Mouse (Mus musculus) right cerebral cortex, postnatal 36 days (tissue): Measurements from ENCODE around the gene Ppp1r27.

ENCODE experiments used
- DNase-seq, 2 experiments: peaks; one replicate each; pipeline ENCODE4 v3.0.0; 2022; ENCODE audit warnings: low spot score in 2 of 2, mixed read lengths in 1 of 2

Ppp1r27 gene

DNA sequence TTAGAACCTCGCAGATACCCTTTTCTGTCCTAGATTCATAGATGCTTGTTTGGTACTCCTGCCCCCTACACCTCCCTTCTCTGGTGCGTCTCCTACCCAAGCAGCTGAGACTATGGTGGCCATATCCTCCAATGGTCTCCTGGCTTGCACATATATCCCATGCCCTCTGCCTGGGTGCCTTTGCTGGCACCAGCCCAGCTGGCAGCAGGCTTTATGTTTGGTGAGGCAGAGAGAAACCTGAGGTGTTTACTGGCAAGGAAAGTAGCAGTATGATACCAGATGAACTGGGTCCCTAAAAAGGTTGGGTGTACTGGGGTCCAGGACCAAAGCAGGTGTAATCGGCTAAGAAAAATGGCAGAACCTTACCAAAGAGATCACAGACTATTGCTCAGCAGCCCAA, 5.0 kb downstream of the Ppp1r27 start:
- DNase-seq, result no peak

DNA sequence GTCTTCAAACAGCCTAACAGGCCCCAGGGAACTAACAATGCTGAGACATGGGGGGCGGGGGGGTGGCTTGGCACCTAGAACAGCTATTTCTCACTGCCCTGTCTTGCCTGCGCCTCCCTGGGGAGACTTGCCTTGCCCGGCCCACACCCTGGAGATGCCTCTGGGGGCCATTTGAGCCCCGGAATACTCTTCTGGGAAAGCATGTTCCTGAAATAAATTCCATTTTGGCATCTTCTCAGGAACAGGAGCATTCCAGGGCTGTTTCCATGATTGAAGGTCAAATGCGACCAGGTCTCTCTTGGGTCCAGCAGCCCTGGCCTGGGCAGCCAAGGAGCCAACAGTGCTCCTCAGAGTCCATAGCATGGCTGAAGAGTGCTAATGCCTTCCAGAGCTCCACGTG, 8.6 kb downstream of the Ppp1r27 start:
- DNase-seq, result no peak

DNA sequence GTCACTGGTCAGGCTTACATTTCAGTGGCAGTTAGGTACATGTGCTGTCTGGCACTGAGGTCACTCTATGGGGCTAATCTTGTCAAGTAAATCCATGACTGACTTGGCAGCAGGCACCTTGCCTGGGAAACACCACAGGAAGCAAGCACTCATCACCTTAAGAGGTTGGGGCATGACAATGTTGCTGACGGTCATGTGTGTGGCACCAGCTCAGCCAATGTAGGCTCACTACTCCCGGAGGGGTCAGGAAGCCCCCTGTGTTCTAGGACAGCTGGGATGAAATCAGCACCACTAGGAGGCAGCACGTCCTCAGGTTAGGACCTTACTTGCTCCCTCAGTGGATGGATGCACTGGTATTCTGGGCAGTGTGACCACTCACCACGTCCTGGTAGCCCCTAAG, 9.0 kb downstream of the Ppp1r27 start:
- DNase-seq, result no peak

DNA sequence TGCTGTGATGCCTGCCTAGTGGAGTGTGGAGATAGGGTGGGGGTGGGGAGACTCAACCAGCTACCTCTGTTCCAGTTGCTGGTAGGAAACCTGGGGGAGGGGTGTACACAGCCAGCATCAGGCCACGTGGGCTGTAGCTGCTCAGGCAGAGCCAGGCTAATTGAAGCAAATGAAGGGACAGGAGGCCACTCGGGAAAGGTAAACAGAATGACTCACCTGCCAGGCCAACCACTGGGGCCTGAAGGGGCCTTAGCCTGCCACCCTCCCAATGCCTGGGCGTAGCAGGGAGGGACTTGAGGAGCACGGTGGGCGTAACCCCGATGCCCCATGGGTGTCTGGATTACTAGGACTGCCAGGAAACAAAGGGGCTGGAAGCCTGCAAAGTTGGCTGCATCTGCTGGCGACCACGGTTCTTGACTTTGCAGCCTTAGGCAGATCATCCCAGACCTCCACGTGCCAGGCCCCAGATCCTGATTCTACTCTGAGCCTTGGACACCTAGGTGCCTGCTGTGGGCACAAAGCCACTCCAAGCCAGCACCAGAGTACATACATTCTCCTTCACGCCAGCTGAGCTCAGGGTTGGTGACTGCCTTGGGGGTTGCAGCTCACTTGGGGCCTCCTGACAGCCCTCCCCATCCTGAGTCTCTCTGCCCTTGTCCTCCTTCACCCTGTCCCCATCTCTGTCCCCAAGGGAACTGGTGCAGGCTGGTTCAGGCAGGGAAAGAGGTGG, 11.5 kb downstream of the Ppp1r27 start:
- no peak for DNase-seq

DNA sequence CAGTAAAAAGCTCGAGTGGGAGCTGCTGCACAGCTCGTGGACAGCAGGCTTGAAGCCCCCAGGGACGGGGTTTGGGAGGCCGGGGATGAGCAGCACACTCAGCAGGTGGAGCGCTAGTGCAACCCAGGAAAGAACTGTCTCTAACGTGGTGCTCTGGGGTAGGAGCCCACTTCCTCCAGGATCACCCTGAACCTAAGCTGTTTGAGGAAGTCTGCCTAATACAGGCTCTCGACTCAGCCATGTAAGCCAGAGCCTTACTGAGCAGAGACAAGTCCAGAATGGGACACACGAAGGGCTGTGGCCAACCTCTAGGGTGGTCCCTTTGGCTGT, 12.0 kb downstream of the Ppp1r27 start:
- no peak for DNase-seq

DNA sequence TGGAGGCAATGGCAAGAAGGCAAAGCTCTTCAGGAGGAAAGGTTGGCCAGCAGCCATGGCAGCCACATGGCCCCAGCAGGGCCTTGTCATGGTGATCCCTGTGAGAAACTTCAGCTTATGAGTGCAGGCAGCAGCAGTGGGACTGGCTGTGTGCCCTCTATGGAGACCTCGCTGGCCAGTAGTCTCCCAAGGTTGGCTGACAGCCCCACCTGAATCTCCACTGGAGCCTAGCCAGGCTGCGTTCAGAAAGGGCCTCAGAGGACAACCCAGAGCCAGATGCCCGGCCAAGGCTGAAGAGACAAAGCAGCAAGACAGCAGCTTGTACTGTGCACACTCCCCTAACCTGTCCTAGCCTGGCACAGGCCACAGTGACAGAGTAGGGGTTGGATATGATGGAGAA, 12.4 kb downstream of the Ppp1r27 start:
- DNase-seq, result no peak

DNA sequence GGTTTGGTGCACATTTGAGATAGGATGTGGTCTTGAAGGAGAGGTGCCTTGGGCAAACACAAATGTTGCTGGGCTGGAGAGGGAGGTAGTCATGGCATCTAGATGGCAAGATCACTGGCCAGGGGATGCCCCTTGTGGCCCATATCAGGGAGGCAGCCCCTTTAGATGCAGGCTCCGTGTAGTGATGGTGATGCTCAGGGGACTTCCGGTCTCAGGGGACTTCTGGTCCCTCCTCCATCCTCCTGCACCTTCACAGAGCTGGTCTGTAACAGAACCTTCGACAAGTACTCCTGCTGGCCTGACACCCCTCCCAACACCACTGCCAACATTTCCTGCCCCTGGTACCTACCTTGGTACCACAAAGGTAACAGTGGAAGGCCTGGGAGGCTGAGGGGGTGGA, 15.1 kb downstream of the Ppp1r27 start:
- DNase-seq, result no peak

DNA sequence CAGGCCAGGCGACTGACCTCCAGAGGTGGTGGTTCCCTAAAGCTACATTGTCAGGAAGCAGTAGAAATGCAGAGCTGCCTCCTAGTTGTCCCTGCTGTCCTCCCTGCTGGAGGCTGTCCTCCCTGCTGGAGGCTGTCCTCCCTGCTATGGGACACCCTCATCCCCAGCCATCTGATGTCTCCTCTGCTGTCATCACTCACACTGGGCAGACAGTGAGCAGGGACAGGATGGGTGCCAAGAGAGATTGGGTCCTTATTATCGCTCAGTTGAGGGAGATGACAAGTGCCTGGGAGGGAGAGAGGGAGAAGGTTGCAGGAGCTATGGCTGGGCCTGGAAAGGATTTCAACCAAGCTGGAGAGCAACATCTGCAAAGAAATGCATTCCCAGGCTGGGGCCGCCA, 15.8 kb downstream of the Ppp1r27 start:
- no peak for DNase-seq

DNA sequence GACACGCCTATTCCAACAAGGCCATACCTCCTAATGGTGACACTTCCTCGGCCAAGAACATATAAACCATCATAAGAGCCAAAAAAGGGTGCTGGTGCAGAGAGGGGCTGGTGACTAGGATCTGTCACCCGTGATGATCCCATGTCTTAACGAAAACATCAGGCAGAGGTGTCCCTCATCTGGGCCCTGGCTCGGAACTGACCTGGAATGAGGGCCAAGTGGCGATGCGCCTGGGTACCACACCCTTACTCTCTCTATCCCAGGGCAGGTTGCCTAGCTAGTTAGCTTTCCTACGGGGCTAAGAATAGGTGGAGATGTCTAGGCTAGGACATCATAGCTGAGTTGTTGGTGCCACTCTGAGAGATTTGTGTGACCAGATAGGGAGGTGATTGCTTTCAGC, 16.8 kb downstream of the Ppp1r27 start:
- no peak for DNase-seq

DNA sequence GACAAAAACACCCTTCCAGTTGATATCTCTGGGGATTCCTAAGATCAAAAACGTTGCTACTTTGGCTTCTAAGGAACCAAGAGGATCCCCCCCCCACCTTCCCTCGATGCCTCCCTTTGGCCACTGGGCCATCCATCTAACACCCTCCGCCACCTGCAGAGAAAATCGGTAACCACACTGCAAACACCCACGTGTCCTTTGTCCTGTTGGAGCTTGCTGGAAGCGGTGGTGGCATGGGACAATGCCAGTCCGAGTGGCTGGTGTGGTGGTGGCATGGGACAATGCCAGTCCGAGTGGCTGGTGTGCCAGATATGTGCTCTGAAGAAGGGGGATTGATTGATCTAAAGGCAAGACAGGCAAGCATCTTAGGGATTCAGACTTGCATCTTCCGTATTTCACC, 19.3 kb downstream of the Ppp1r27 start:
- DNase-seq, result no peak

DNA sequence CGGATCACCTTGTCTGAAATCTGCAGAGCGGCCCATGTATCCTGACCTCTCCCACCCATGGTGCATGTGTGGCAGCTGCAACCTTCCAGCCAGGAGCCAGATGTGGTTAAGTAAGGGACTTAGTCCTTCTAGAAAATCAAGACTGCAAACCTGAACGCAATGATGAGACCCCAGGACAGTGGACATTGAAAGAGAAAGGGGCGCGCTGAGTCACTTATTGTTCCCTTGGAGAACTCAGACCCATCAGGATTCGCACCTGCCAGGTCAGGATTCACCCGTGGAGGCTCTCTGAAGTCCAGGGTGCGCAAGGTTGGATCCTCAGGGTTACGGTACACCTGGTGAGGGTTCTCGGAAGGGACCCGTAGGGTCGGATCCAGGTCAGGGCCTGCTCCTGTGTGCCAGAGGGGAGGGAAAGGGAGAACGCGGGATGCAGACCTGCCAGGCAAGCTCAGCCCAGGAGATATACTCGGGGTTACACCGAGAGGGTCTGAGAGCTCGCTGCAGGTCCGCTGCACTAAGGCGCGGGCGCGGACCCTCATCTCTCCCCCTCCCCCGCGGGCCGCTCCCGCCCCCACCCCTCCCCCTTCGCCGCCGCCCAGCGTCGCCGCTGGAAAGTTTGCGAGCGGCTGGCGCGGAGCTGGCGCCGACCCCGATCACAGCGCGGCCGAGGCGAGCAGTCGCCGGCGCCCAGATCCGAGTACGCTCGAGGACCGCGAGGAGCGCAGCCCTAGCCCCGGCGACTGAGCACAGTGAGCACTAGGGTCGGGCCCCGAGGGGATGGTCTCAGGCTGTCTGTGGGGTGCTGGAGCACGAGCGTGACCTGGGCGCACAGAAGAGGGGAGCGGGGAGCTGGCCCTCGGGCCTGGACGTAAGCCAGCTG, 20.6 kb downstream of the Ppp1r27 start, which contains the start of gene Gcgr:
Gene Gcgr (plus strand): TSS at position 615 of the 880 bp plus-strand sequence.
- no peak for DNase-seq

DNA sequence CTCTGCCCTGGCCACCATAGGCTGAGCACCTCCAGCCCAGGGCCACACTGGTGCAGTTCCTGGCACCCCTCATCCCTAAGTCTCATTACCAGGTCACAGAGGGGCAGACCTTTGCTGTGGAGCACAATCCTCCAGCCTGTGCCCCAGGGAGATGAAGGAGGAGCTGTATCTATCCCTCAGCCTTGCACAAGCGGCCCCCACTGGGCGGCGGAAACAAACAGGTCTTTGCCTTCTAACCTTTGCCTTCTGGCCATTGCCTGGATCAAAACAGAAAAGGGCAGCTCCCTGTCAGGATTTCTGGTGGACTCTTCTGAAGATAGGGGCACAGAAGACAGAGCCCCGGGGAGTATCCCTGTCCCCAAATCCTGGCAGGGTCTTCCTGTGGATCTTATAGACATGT, 22.0 kb downstream of the Ppp1r27 start:
- no peak for DNase-seq

DNA sequence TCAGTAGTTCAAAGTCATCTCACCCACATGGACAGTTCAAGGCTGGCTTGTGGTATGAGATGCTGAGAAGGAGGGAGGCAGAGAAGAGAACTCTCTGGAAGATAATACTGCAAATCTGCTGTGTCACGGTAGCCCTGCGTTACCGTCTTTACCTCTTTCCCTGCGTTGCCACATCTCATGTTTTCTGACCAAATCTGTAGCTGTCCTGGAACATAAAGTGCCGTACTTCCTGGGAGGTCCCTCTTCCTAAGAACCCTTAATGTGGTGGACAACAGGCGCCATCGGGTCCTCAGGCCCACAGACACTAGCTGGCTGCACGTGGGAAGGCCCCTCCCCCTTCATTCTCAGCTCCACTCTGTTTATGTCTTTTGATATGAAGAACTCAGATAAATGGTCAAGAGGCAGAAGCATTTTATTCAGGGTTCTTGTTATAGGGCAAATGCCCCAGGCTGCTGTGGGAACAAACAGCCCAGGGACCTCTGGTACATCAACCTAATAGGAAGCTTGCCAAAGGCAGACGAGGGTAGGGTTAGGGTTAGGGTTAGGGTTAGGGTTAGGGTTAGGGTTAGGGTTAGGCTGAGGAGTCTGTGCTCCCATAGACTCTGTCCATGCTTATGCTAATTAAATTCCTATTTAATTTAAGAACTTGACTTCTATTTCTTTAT, 23.1 kb downstream of the Ppp1r27 start:
- no peak for DNase-seq

DNA sequence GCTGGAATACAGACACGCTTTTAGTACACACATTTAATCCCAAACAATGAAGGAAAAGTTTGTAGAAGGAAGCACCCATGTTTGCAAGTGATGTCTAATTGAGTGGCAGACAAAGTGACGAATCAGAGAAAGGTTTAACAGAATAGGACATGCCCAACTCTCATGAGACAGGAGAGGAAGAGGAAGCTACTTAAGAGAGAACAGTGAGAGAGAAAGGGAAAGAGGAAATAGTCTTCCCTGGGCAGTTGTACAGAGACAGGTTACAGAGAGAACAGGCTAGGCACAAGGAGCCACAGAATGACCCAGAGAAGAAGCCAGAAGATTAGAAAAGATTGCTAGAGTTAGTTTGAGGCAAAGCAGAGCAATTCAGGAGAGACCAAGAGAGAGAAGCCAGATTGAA, 25.0 kb downstream of the Ppp1r27 start:
- no peak for DNase-seq

DNA sequence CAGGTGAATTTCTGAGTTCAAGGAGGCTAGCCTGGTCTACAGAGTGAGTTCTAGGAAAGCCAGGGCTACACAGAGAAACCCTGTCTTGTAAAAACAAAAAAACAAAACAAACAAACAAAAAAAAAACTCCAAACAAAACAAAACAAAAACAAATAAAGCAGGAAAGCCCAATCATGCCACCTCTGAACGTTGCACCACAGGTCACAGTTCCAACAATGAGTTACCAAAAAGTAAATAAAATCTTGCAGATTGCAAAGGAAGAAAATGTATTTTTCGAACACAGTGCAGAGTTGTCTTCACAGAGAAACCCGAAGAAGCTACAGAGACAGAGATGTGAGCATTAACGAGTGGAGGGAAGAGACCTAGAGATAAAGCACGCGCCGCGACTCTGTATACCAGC, 28.4 kb downstream of the Ppp1r27 start:
- DNase-seq, result no peak

DNA sequence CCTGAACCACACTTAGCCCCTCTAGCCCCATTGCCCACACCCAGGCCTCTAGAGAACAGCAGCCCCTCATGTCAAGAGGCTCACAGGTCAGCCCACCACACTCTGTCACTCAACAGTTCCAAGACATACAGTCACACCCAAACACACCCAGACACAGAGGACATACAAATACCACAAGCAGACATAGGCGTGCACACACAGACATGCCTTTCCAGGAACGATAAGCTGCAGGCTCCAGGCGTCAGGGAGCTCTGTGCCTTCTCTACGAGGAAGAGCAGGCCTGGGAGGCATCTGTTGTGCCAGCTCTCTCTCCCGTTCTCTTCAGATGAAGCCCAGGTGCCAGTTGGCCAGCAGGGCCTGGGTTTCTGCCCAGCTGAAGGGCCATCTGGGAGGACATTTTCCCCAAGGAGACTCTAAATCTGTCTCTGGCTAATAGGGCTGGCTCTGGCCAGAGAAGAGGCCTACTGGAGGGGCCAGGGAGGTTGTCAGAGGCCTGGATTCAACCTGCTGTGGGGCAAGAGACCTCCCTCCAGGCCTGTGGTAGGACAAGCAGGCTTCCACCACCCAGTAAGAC, 29.9 kb downstream of the Ppp1r27 start:
- DNase-seq, result no peak

DNA sequence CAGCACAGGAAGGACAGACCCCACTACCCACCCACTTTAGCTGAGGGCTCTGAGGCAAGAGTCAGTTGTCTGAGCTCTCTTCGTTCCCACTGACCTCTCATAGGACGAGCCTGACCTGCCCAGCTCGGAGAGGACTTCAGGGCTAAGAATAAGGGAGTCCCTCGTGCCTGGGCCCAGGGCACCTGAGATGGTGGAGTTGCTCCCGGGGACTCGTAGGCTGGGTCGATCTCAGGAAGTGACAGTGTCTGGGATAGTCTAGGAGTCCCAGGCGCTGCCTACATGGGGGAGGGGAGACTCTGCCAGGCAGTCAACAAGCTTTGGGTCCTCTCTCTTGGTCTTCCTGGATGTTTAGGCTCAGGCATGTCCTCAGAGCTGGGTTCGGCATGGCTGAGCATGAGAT, 30.4 kb downstream of the Ppp1r27 start:
- DNase-seq, result no peak

DNA sequence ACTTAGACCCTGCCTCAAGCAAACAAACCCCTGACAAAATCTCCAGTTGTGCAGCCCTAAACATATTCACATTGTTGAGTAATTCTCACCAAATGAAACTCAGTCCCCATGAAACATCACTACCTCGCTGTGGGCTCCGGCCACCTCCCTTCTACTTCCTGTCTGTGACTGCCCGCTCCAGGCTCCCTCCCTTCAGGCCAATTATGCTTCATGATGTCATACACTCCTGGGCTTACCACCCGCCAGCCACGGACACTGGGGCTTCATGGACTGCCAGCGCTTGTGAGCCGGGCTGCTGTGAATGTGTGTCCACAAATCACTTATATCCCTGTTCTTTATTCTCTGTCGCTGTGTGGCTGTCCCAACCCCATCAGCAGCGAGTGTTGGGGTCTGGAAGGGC, 31.2 kb downstream of the Ppp1r27 start:
- DNase-seq, result no peak

DNA sequence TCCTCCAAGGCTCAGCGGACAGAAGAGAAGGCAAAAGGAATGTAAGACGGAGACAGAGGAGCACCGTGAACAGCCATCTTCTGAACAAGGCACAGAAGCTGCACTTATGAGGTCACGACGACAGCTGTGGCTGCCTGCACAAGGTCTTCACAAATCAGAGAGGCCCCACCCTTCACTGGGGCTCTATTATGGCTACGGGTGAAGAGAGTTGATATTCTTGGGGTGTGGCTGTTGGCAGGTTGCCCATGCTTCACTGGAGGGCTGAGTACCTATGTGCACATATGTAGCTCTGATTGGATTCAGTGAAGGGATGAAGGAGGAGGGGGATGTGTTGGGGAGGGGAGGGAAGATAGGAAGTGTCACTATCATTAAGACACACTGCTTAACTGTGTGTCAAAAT, 32.4 kb downstream of the Ppp1r27 start:
- DNase-seq, result no peak

DNA sequence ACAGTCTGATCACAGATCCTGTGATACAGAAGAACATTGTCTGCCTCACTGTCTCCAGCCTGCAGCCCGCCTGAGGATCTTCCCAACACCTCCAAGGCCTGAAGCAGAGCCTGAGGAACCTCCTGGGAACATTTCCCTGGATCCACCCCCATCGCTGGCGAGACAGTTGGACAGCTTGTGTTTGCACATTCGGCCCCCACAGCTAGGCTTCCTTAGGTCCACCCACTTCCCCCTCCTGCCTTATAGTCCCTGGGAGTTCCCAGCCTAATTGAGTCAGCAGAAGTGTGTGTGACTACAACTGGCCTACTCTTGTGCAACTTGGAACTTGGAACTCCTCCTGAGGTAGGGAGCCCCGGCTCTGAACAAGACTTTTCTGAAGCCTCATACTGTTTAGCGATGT, 32.9 kb downstream of the Ppp1r27 start:
- peak; percentile 84 to 88 for DNase-seq

DNA sequence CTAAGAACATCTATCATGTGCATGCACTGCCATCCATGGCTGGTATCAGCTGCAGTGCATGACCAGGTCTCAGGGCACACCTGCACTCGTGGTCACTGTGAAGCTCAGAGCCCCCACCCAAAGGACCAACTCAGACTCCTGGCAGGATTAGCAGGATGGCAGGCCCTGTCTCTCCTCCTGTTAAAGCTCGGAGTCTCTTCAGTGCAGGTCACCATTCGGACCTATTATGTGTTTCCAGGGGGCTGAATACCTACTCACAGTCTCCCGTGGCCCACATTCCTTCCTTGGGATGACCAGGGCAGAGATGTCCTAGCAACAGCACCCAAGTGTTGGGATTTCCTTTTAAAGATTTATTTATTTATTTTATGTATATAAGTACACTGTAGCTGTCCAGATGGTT, 33.8 kb downstream of the Ppp1r27 start:
- DNase-seq, result no peak

DNA sequence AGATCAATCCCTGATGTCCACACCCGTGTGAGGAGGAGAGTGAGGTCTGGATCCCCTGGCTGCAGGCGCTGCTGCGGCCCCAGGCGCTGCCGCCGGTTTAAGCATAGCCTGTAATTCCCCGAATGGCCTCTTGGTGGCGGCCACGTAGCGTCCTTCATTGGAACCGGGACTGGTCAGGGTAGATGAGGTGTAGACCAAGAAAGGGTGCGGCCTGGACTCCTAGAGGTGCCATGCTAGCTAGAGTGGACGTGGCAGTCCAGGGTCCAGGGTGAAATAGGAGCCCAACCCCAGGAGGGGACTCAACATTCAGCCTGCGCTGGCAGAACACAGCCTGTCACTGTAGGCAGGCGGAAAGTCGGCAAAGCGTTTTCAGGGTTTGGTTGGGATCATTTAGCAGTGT, 35.3 kb downstream of the Ppp1r27 start:
- peak; percentile 54 to 73 for DNase-seq
